Mouse (Mus musculus): ENCODE measurements around the gene Snd1.

DNA sequence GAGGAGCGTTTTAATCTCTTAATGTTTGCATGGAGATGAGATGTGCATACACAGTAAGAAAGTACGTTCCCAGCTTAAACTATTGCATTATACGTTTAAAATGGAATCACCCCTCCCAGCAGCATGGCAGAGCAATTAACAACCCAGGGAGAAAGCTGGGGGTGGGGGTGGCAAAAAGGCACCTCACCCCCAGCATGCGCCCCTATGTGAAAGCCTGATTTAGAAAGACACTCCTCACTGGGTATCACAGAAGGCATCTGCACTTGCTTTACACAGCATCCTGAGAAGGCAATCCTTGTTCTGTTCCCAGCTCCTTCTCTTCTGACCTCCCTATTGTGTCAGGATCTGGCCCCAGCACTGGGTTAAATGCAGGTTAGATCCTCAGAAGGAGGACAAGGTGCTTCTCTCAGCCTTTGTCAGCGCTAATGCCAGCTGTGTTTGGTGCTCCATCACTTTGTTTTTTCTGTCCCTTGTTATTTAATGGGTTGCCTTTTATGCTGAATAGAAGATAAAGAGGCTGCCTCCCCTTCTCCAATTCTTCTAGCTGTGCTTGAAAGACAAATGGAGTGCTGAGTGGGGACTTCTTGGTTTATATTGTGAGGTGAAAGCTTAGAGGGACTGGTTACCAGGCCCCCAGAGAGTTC is 287.3 kb downstream of the Snd1 start:
- TF ChIP-seq CTCF (IDR thresholded peaks at IDR 0.05; ENCODE audit: low read depth) (no peak), EP300 (IDR thresholded peaks at IDR 0.05; ENCODE audit: low read depth) (no peak)

Measured in liver, postnatal 0 days (tissue).